Mouse (Mus musculus) R1 (cell line): ENCODE data around the gene Tas2r138.
A peak's percentile ranks its signal among the peaks of the same experiment; 100 is the strongest.

Experiments
- DNase-seq: peaks from one replicate; pipeline ENCODE4 v3.0.0-alpha.2; 2018; ENCODE audit warnings: low read depth, low spot score

Tas2r138 gene

DNA sequence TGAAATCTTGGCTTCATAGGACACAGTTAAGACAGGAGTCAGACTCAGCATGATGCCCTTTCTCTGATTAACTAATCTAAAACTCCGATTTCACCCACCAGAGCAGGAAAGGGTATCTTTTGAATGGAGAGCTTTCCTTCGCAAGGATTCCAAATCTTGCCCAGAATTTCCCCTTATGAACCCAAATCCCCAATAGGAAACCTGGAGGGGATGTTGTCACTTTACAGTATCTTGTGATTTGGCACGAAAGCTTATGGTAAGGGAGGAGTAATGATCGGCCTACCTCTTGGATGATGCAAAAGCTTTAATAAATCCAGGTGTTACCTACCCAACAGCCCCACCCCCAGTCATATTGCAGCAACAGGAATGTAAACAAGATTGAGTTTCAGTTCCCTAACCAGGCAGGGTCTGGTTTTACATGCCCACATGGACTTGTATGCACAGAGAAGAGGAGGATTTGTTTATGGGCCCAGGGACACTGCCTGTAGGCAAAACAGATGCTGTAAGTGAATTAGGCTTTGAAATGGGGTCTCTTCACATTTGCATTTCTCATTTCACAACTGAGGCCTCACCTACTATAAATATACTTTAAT lies at the start of gene Tas2r138:
Gene Tas2r138 (minus strand): TSS at position 51 of the 593 bp plus-strand sequence.
- no peak for DNase-seq

DNA sequence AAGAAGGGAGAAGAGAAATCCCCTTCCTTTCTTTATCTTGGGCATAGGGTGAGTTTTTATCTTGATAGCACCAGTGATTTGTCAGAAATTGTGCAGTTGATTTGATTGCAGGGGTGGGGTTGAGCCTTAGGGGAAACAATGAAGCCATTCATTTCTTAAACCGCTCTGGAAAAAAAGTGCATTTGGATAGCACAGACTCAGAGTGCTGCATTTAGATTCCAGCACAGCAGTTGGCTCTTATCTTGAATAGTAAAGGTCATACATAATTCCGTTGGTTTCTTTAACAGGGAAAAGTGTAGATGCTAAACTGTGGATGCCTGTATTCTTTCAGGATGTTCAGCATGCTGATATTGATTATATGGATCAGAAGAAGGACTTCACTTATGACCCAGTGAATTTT lies 47.8 kb upstream of the Tas2r138 start:
- peak; percentile 12 for DNase-seq

DNA sequence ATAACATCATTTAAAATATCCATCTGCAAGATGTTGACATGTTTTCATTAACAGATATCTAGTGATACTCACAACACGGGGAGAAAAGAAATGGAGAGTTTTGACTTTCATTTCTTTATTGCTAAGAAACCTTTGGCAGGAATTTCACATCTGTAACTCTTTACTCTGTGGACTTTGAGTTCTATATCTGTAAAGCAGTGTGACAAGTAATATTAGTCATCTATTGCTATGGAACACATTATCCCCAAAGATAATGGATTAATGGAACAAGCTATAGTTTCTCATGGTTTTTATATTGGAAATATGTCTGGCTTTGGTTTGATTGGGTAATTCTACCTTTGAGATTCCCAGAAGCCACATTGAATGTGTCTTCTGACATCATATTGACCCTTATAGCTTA lies 37.8 kb upstream of the Tas2r138 start:
- no peak for DNase-seq

DNA sequence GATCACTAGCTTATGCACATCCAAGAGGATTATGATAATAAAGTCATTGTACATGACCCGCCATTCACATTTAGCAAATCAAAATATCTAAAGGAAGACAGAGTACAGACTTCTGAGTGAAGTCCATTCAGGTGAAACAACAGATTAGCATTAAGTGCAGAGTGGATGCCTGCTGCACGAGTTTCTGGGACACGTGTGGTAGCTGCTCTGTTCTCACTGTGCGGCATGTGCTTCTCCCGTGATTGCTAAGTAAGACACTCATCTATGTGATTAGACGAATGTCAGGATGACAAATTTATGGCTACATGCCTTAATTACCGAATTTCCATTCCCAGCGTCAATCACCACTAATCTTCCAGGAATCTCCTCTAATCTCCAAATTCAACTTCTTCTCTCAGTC lies 32.6 kb upstream of the Tas2r138 start:
- no peak for DNase-seq

DNA sequence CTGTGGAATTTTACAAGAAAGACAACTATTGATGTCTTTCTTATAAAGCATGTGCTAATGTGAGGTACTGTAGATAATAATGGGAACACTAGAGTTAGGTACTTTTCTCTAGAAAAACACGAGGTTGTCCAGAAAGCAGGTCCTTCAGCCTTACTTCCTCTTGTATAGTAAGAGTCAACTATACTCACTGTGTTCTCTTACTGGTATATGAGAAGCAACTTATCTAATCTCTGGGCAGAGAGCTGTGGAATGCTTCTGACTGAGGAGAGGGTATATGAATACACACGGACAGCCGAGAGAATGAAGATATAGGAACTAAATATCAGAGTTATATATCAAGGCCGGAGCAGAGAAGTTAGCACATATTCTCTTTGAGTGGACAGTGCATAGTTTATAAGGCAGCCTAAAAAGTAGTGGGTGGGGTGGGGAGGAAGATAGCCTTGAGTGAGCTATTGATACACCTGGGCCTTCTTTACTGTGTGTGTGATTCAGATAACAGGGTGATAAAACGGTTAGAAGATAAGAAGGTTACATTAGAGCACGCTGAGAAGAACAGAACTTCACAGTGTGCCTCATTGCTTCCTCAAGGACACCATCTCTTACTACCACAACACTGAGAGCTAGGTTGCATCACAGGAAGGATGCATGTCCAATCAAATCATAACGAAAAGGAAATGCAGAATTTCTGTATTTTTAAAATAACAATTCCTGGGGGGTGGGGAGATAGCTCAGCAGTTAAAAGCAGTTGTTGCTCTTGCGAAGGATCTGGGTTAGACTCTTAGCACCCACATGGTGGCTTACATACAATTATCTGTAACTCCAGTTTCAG lies 27.8 kb upstream of the Tas2r138 start:
- no peak for DNase-seq

DNA sequence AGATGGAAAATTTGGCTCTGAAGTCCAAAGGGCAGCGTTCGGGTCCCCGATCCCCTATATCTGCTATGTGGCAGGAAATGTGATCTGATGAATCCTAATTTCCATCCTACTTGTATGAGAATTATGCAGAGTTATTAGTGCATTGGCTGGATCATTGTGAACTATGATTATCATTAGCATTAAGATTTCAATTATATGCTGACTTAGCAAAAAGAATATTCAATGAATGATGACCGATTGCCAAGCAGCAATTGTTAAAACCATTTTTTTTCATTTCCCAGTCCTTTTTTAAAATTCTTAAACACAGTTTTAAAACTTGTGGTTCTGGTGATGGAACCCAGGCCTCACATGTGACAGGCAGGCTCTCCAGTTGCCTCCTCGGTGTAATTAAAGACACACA lies 24.6 kb upstream of the Tas2r138 start:
- DNase-seq = no peak

DNA sequence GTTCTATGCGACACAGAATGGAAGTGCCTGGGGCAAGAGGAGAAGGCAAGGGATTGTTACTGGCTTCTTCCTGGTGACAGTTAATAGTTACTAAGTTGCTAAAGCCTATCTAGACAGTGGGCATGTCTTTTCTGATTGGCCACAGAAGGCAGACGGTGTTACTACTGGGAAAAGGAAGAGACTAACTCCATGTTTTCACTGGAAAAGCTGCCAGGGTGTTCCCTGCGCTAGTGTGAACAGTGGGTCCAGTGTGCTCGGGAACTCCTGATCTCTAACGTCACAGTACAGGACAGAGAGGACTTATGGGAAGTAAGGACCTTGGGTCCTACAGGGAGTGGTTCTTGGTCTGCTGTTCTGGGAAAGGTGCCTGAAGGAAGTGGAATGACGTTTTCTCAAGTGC lies 22.4 kb upstream of the Tas2r138 start:
- DNase-seq = no peak

DNA sequence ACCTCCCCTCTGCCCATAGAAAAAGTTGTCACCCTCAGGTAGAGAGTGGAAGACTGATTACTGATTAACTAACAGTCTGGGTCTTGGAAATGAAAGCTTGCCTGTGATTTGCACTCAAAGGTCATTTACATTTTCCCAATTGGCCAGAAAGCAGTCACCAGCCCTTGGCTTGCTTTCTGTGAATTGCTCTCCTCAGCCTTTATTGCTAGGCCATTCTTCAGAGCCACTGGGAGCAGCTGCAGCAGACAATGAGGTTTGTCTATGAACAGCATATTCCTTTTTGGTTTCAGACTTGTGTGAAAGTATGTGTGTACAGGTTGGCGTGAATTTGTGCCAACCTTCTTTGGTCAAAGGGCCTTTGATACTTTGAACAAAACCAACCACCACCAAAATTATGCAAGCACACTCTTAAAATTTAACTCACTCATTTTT lies 21.5 kb upstream of the Tas2r138 start:
- no peak for DNase-seq

DNA sequence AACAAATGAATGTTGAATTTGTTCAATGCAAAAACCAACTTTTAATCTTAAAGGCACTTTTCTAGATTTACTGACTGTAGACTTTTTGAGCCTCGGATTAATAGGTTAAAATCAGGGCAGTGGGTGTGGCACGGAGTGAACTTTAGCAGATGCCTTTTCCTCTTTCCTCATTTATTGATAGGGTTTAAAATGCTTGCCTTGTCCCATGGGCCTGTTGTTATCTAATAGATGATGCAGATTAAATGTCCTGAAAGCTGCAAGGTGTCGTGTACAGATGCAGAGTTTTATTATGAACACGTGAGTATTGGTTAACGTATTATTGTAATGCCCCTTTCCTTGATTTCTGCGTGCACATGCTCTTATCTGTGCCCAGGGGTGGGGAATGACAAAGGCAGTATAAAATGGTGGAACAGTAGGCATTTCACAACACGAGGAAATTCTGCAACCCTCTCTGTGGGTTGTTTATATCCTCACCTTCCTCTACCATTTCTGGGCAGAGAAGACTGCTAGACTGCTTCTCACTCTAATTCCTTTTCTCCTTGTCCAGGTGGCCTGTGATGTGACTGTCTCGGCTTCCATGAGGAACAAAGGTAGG lies 15.4 kb upstream of the Tas2r138 start, which contains the start of gene Mgam:
Gene Mgam (plus strand): TSS at position 426 of the 595 bp plus-strand sequence.
- no peak for DNase-seq

DNA sequence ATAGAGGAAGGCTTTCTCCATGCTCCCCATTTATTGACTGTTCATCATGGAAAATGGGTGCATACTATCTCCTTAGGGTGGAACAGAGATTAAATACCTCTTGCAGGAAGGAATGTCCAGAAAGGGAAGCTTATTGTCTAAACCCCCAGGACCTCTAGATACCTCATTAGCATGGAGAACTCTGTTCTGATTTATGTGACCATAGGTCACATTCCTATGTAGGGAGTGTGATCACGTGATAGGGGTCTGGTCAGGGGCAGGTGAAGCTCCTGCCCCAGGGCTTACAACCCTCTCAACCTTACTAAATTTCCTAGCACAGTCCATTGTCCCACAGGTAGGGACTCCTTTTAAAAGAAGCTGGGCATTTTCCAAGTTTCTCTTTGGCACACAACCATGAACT lies 13.0 kb upstream of the Tas2r138 start:
- DNase-seq = peak; percentile 60

DNA sequence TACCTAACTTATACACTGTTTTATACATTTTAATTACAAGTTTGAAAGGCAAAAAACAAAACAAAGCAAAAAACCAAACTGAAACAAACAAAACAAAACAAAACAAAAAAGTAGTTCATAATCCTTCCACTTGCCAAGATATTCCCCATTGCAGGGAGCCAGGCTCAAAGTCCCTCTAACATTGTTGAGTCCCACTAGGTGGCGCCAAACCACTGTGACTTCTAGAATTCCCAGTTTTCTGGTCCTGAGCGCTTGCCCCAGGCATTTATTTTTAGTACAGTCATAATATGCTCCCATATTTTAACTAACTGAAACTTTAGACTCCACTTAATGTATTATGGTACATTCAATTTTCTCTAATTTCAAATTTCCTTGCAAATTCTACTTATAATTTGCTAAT lies 4.9 kb upstream of the Tas2r138 start:
- peak; percentile 58 for DNase-seq

DNA sequence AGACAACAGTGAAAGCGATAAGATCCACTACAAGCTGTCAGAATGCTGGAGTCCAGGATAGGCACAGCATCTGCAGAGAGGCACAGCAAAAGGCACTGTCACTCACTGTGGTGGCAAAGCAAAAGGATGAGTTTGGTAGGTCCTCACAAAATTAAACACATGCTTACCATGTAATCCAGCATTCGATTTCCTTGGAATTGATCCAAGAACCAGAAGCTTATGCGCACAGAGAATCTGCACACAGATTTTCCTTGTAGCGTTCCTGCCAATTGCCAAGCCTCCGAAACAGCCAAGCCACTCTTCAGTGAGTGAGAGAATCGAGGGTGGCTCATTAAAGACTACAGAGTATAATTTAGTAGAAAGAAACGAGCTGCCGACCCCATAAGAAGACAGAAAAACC lies 2.9 kb downstream of the Tas2r138 start:
- no peak for DNase-seq

DNA sequence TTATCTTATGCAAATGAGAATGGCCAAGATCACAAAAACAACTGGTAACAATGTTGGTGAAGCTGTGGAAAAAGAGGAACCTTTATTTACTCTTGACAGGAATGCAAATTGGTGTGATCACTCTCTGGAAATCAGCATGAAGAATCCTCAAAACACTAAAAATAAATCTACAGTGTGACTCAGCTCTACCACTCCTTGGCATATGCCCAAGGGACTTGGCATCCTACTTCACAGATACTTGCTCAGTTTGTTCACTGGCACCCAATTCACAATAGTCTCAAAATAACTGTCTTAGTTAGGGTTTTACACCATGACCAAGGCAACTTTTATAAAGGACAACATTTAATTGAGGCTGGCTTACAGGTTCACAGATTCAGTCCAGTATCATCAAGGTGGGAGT lies 5.7 kb downstream of the Tas2r138 start:
- no peak for DNase-seq

DNA sequence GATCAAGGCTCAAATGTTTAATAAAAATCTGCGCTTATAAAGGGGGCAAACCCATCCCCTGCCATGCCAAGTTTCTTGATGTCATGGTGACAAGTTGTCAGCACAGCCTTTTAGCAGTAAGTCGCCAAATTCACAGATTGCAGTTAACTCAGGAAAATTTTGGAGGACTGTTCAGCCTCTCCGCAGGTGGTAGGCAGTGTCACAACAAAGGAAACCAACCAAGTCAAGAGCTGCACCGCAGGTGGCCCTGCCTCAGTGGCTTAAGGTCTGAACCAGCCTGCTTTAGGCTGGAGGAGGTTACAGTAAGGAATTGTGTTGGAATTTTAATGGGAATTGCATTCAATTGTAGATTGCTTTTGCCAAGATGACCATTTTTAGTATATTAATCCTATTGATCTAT lies 14.6 kb downstream of the Tas2r138 start:
- DNase-seq = peak; percentile 80

DNA sequence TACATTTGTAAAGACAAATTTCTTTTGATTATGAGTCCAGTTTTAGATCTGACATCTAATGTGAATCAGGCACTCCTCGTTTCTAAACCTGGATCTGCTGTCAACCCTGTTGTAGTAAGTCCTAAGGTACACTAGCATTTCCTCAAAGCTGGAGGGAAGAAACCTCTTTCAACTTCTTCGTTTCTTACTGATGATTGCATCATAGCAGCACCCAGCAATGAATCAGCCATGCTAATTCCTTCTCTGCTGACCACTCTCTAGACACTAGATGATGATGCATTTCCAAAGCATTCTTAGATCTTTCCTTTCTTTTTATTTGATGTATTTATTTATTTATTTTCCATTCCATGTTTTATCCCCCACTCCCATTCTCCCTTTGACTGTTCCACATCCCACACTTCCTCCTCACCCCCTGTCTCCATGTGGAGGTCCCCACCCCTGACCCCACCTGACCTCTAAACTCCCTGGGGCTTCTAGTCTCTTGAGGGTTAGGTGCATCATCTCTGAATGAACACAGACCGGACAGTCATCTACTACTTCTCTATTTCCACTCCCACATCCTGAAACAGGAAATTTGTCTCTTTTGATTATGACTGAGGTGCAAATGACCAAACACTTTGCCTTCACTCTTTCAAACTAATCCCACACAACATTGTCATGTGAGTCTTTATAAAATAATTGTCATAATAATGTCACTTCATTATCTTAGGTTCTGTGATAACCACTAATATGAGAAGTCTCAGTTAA lies 18.1 kb downstream of the Tas2r138 start:
- DNase-seq = no peak

DNA sequence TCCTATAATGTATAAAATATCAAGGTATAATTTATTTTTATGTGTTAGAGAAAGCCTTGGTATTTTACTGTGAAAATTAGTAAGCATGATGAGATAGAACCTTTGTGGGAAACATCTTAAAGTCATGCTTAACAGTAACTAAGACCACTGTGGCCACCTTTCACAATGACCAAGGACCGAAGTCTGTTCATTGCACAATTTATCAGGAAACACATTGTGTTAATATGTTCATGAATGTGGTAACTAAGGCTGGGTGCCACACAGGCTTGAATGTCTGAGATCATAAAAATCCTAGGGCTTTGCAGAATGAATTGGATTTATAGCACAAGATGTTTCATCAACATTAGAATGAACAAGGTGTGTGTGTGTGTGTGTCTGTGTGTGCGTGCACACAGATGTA lies 24.8 kb downstream of the Tas2r138 start:
- no peak for DNase-seq

DNA sequence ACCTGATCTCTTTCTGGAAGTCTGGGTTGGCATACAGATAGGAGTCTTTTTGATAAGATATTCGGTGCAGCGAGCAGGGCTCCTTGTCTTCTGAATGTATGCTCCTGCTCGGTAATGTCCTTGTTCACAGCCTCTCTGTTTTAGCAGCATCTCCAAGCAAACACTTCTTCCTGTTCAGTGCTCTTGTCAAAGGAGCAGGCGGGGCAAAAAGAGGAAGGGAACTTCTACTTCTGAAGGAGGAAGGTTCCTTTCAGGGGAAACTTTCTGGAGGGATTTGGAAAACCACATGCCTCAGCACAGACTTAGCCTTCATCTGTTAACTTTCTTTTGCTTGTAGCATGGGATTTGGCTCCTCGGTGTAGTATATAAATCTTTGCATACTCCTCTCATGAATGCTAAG lies 27.5 kb downstream of the Tas2r138 start, which contains the start of gene Clec5a:
Gene Clec5a (minus strand): TSS at position 177 of the 400 bp plus-strand sequence.
- DNase-seq = no peak

DNA sequence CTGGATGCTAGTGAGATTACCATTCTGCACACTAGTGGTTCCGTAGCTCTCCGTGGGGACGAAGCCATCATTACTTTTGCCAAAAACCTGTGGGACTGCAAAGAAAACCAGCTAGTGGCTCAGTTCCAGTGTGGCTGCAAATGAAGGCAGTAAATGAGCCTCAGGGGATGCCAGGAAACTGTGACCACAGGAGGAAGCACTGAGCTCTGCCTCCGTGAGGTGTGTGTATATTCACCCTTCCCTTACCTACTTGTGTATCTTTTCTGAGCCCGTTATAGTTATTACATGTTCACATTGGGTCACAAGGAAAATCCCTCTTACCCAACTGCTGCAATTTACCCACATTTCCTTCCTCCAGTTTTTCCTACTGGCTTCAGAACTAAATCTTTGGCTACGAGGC lies 28.8 kb downstream of the Tas2r138 start:
- DNase-seq = no peak

DNA sequence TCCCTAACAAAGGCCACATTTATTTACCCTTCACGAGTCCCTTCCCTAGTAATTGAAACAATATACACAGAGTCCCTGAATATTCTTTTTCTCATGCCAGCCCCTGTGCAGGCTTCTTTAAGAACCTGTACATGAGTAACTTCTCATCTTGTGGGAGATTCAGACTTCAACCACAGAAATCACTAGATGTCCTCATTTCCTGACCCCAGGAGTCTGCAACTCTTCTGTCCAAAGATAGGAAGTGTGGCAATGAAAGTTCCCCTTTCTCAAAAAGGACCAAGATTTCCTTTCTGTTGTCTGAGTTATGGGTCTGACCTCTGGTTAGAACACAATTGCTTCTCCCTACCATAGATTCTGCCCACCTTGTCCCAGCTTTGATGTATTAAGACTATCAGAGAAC lies 36.8 kb downstream of the Tas2r138 start:
- no peak for DNase-seq

DNA sequence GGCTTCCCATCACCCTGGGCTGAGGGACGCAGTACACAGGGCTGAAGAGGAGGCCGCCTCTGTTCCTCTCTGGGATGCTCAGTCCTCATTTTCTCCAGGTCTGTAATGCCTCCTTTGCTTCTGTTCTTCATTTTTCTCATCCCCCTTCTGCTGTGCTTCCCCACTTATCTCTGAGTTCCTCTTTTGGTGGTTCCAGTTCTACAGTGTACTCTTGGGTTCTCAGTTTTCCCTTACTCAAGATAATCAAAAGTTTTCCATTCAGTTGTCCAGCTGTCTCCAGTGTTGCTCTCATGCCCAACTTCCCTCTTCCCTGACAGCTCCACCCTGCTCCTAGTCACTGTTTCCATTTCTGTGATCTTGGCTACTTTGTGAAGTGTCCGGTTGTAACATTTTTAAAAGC lies 39.5 kb downstream of the Tas2r138 start:
- DNase-seq = no peak

DNA sequence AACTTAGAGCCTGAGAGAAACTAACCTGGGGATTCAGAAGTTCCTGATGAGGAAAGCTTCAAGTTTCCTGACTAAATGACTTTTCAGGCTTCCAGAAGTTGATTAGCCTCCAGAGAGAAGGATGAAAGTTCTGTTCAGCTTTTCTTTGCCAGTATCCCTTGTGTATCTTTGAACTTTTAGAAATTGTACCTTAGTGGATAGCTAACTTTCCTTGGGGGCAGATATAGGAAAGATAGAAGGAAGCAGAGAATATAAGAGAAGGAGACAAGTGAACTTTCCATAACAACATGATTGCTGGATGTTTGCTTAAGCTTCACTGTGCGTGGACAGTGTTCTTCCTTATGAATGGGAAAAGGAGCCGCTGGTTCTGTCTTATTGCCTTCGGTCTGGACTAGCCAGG lies 43.9 kb downstream of the Tas2r138 start, which contains the start of gene Olfr460:
Gene Olfr460 (plus strand): TSS at position 301 of the 400 bp plus-strand sequence.
- no peak for DNase-seq
